Mouse (Mus musculus): ENCODE data around the gene Shank2. TPM values are rescaled to one million over a fixed set of nuclear protein-coding genes. Genes with fewer than 3 reads are reported as not detected.

Shank2 gene
- polyA plus RNA-seq, 1 experiment from 2014 or later, result 0.27 TPM

GRCm38 (mm10) chr7:144258332-144258731 is 256.6 kb downstream of the Shank2 start:
- Histone ChIP-seq H3K4me2 (no peak overlapping the region), H3K4me1 (replicated peaks) (no peaks in the 10 kb centered on the region), H3K27ac (ENCODE audit: poor library complexity, severe bottlenecking) (no peak overlapping the region), H3K4me3 (no peak overlapping the region), H3K27me3 (replicated peaks) (0 out of 2 replicates have a peak, but pooled peaks cover 12% of the 10 kb centered on the region), H3K9me3 (replicated peaks) (no peaks in the 10 kb centered on the region), H3K36me3 (no peaks in the 10 kb centered on the region), H3K9ac (no peak overlapping the region)
- no peak for ATAC-seq (ENCODE audit: insufficient number of reproducible peaks, low FRiP score)
- 57% methylated on average over 4 of the region's 4 CpGs for WGBS

GRCm38 (mm10) chr7:144262666-144263065 is 260.9 kb downstream of the Shank2 start:
- no peaks in the 10 kb centered on the region for H3K36me3 ChIP-seq
- H3K27me3 ChIP-seq (replicated peaks), result 0 out of 2 replicates have a peak, but pooled peaks cover 12% of the 10 kb centered on the region
- H3K4me2 ChIP-seq, result no peak overlapping the region
- WGBS, result 63% methylated on average over 6 of the region's 6 CpGs
- 0 out of 2 replicates have a peak, but pooled peaks have one; percentile 11 for ATAC-seq (ENCODE audit: insufficient number of reproducible peaks, low FRiP score)
- no peak overlapping the region for H3K9ac ChIP-seq
- no peaks in the 10 kb centered on the region for H3K4me1 ChIP-seq (replicated peaks)
- H3K27ac ChIP-seq (ENCODE audit: poor library complexity, severe bottlenecking), result no peak overlapping the region
- H3K9me3 ChIP-seq (replicated peaks), result no peaks in the 10 kb centered on the region
- H3K4me3 ChIP-seq, result no peak overlapping the region

GRCm38 (mm10) chr7:144266745-144267144 is 265.0 kb downstream of the Shank2 start:
- no peaks in the 10 kb centered on the region for H3K36me3 ChIP-seq
- H3K4me2 ChIP-seq, result no peak overlapping the region
- no peak overlapping the region for H3K27ac ChIP-seq (ENCODE audit: poor library complexity, severe bottlenecking)
- 65% methylated on average over 7 of the region's 7 CpGs for WGBS
- H3K27me3 ChIP-seq (replicated peaks), result no peaks in the 10 kb centered on the region; the same call in 1 of the 2 replicates
- ATAC-seq (ENCODE audit: insufficient number of reproducible peaks, low FRiP score), result no peak
- no peak overlapping the region for H3K4me3 ChIP-seq
- H3K9ac ChIP-seq, result no peak overlapping the region
- no peaks in the 10 kb centered on the region for H3K4me1 ChIP-seq (replicated peaks)
- H3K9me3 ChIP-seq (replicated peaks), result no peaks in the 10 kb centered on the region

DNA sequence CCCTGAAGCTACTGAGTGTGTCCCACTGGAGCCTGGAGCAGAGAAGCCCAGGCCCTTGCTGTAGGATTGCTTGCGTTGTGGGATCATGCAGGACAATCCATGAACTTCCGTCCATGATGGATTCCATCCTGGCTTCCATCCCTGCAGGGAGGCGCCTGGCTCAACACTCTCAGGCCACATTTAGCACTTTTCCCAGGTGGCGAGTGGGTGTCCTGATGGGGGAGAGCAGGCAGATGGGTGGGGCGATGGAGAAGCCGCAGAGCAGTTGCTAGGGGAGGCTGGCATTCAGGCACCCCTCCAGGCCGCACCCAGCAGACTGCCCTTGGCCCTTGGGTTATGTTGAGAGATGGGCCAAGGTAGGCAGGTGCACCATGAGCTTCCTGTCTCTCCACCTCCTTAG is 266.6 kb downstream of the Shank2 start:
- no peaks in the 10 kb centered on the region for H3K9me3 ChIP-seq (replicated peaks)
- no peaks in the 10 kb centered on the region; the same call in 1 of the 2 replicates for H3K27me3 ChIP-seq (replicated peaks)
- H3K27ac ChIP-seq (ENCODE audit: poor library complexity, severe bottlenecking), result no peak overlapping the region
- no peaks in the 10 kb centered on the region for H3K36me3 ChIP-seq
- no peak overlapping the region for H3K9ac ChIP-seq
- H3K4me1 ChIP-seq (replicated peaks), result no peaks in the 10 kb centered on the region
- H3K4me2 ChIP-seq, result no peak overlapping the region
- no peak for ATAC-seq (ENCODE audit: insufficient number of reproducible peaks, low FRiP score)
- no peak overlapping the region for H3K4me3 ChIP-seq
- 69% methylated on average over 7 of the region's 7 CpGs for WGBS

DNA sequence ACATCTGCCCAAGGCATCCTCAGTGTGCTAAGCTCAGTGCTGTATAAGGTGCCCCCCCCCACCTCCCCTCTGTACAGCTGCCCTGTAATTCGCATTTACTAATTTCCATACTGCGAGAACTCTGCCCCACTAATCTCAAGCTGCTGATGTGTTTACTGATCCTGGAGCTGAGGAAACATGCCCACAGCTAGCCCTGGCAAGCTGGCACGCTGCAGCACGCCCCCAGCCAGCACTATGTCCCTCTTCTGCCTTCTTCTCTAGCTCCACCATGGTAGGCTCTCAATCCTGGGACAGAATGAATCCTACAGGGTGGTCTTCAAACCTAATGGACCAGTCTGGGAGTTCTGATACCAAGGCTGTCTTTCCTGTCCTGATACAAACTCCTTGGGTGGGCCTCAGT is 267.1 kb downstream of the Shank2 start:
- Histone ChIP-seq H3K27me3 (replicated peaks) (no peaks in the 10 kb centered on the region; the same call in 1 of the 2 replicates), H3K4me1 (replicated peaks) (no peaks in the 10 kb centered on the region), H3K9me3 (replicated peaks) (no peaks in the 10 kb centered on the region), H3K36me3 (no peaks in the 10 kb centered on the region), H3K4me3 (no peak overlapping the region), H3K4me2 (no peak overlapping the region), H3K9ac (no peak overlapping the region), H3K27ac (ENCODE audit: poor library complexity, severe bottlenecking) (no peak overlapping the region)
- 78% methylated on average over 4 of the region's 4 CpGs for WGBS
- no peak for ATAC-seq (ENCODE audit: insufficient number of reproducible peaks, low FRiP score)

DNA sequence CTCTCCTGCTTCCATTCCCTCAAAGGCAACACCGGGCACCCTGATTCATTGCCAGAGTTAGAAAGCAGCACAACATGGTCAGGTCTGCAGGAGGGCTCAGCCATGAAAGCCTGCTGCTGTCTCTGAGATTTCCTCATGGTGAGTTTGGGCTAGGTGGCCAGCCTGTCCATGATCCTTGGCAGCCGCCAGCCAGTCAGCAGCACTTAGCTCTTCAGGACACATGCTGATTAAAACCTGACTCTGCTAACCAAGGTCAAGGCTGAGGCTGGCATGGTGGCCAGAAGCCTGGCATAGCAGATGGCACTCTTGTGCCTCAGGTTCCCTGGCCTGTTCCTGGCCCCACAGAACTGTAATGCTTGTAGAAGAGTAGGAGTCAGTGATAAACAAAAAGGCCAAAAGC is 269.3 kb downstream of the Shank2 start:
- Histone ChIP-seq H3K4me3 (no peak overlapping the region), H3K36me3 (no peaks in the 10 kb centered on the region), H3K27ac (ENCODE audit: poor library complexity, severe bottlenecking) (no peak overlapping the region), H3K27me3 (replicated peaks) (no peaks in the 10 kb centered on the region; the same call in 1 of the 2 replicates), H3K4me1 (replicated peaks) (no peaks in the 10 kb centered on the region), H3K9ac (no peak overlapping the region), H3K9me3 (replicated peaks) (no peaks in the 10 kb centered on the region), H3K4me2 (no peak overlapping the region)
- 83% methylated on average over 2 of the region's 2 CpGs for WGBS
- no peak for ATAC-seq (ENCODE audit: insufficient number of reproducible peaks, low FRiP score)

- Histone ChIP-seq H3K36me3 (no peaks in the 10 kb centered on the region), H3K27me3 (replicated peaks) (peaks cover 26% of the 10 kb centered on the region), H3K27ac (ENCODE audit: poor library complexity, severe bottlenecking) (no peak overlapping the region), H3K4me2 (no peak overlapping the region), H3K4me1 (replicated peaks) (0 out of 2 replicates have a peak, but pooled peaks cover 4% of the 10 kb centered on the region), H3K9ac (no peak overlapping the region), H3K4me3 (no peak overlapping the region), H3K9me3 (replicated peaks) (no peaks in the 10 kb centered on the region)
- no peak for ATAC-seq (ENCODE audit: insufficient number of reproducible peaks, low FRiP score)
- WGBS, result 71% methylated on average over 4 of the region's 4 CpGs
Observed at GRCm38 (mm10) chr7:144278703-144279102, 277.0 kb downstream of the Shank2 start.

GRCm38 (mm10) chr7:144283701-144284100 is 282.0 kb downstream of the Shank2 start:
- WGBS, result 12% methylated on average over 6 of the region's 6 CpGs
- no peaks in the 10 kb centered on the region for H3K36me3 ChIP-seq
- no peaks in the 10 kb centered on the region for H3K9me3 ChIP-seq (replicated peaks)
- H3K9ac ChIP-seq, result peak overlapping the region; percentile 53
- H3K4me2 ChIP-seq, result peak overlapping the region; percentile 79
- H3K4me1 ChIP-seq (replicated peaks), result peaks cover 13% of the 10 kb centered on the region
- H3K4me3 ChIP-seq, result peak overlapping the region; percentile 45
- no peak for ATAC-seq (ENCODE audit: insufficient number of reproducible peaks, low FRiP score)
- H3K27ac ChIP-seq (ENCODE audit: poor library complexity, severe bottlenecking), result no peak overlapping the region
- H3K27me3 ChIP-seq (replicated peaks), result peaks cover 50% of the 10 kb centered on the region

DNA sequence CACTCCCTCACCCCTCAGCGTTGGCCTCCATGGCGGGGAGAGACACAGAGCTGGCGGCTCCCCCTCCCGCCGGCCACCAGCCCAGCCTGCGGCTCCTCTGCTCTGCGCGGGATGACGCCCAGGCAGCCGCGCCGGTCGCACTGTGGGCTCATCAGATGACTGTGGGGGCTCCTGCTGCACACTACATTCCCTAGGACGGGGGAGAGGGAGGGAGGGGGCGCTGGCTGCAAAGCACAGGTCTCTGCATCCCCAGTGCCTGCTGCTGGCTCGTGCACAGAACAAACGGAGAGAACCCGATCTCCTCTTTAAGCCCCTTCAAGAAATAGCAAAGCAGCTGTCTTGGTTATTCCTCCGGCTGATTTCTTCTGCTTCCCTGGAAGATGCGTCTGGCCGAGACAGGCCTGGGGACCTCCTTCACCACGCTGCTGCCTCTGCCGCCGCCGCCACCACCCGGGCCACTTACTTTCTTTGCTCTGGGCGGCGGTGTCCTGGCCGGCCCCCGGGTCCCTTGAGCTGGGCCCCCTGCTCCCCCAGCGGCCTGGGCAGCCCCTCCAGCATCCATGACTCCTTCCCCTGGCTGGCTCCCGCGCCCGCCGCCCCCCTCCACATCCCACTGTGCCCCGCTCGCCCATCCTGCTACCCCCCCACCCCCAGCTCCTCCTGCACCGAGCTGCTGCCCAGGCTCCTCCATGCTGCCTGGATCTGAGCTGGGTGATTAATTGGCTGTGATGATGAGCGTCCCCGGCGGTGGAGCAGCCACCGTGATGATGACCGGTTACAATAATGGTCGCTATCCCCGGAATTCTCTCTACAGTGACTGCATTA is 282.7 kb downstream of the Shank2 start:
- Histone ChIP-seq H3K4me2 (peak overlapping the region; percentile 79), H3K36me3 (no peaks in the 10 kb centered on the region), H3K9me3 (replicated peaks) (no peaks in the 10 kb centered on the region), H3K27me3 (replicated peaks) (peaks cover 50% of the 10 kb centered on the region), H3K4me1 (replicated peaks) (peaks cover 13% of the 10 kb centered on the region), H3K27ac (ENCODE audit: poor library complexity, severe bottlenecking) (no peak overlapping the region), H3K4me3 (peak overlapping the region; percentile 45), H3K9ac (peak overlapping the region; percentile 53)
- under 1% methylated on average over 44 of the region's 45 CpGs for whole genome bisulfite sequencing
- peak; percentile 45; the same call in 1 of the 2 replicates for ATAC-seq (ENCODE audit: insufficient number of reproducible peaks, low FRiP score)

- peaks cover 13% of the 10 kb centered on the region for H3K4me1 ChIP-seq (replicated peaks)
- no peak overlapping the region for H3K9ac ChIP-seq
- no peak overlapping the region for H3K27ac ChIP-seq (ENCODE audit: poor library complexity, severe bottlenecking)
- ATAC-seq (ENCODE audit: insufficient number of reproducible peaks, low FRiP score), result no peak
- 35% methylated on average over 5 of the region's 5 CpGs for WGBS
- no peaks in the 10 kb centered on the region for H3K9me3 ChIP-seq (replicated peaks)
- peaks cover 50% of the 10 kb centered on the region for H3K27me3 ChIP-seq (replicated peaks)
- H3K4me3 ChIP-seq, result no peak overlapping the region
- H3K36me3 ChIP-seq, result no peaks in the 10 kb centered on the region
- peak overlapping the region; percentile 79 for H3K4me2 ChIP-seq
Observed at GRCm38 (mm10) chr7:144285066-144285633, 283.4 kb downstream of the Shank2 start.

DNA sequence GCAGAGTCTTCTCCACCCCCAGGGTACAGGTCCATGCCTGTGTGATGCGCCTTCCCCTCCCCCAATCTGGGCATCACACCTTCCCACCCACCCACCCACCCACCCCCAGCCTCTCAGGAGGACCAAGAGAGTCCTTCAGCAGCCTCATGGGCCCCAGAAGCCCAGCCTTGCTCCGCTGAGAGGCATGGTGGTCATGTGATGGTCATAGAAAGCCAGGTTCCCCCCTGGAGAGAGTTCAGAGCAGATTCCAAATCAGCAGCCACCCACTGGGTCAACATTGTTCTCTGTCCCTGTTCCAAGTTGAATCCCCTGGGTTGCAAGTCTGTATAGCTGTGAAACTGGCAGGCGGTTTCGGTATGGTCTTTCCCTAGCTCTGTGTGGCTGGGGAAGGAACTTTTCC is 284.2 kb downstream of the Shank2 start:
- Histone ChIP-seq H3K4me2 (no peak overlapping the region), H3K9me3 (replicated peaks) (no peaks in the 10 kb centered on the region), H3K27ac (ENCODE audit: poor library complexity, severe bottlenecking) (no peak overlapping the region), H3K27me3 (replicated peaks) (peaks cover 50% of the 10 kb centered on the region), H3K4me1 (replicated peaks) (peaks cover 13% of the 10 kb centered on the region), H3K4me3 (no peak overlapping the region), H3K36me3 (no peaks in the 10 kb centered on the region), H3K9ac (no peak overlapping the region)
- ATAC-seq (ENCODE audit: insufficient number of reproducible peaks, low FRiP score), result no peak
- WGBS, result 75% methylated on average over 4 of the region's 4 CpGs
